Mouse (Mus musculus) hindbrain, embryonic 16.5 days (tissue): ENCODE results near the gene Ptgfrn. TPM values are rescaled to one million over a fixed set of nuclear protein-coding genes. Genes with fewer than 3 reads are reported as not detected.

ENCODE experiments used
- ATAC-seq: fragments of 200-750 bp; cut with Nextera tagmentation; 2 replicates; pipeline ENCODE4 v1.8.0; 2017; ENCODE audit warnings: moderate TSS enrichment, moderate library complexity
- H3K27ac ChIP-seq: fragments of 300-500 bp; sonication (generic); 2 replicates; pipeline ENCODE4 v1.5.1; 2014; ENCODE audit warnings: low read depth, mild to moderate bottlenecking, control low read depth, low read length, moderate library complexity
- H3K27me3 ChIP-seq: fragments of 300-500 bp; sonication (generic); replicated peaks from 2 replicates; pipeline ENCODE4 v1.6.1; 2014; ENCODE audit warnings: low read length; ENCODE audit not compliant: control insufficient read depth, insufficient read depth
- H3K36me3 ChIP-seq: fragments of 300-500 bp; sonication (generic); 2 replicates; pipeline ENCODE4 v1.6.1; 2014; ENCODE audit warnings: mild to moderate bottlenecking, low read length, moderate library complexity, mixed read lengths; ENCODE audit not compliant: control insufficient read depth, insufficient read depth
- H3K4me1 ChIP-seq: fragments of 300-500 bp; sonication (generic); 2 replicates; pipeline ENCODE4 v1.6.1; 2014; ENCODE audit warnings: low read depth, low read length; ENCODE audit not compliant: control insufficient read depth, insufficient read depth
- H3K4me2 ChIP-seq: fragments of 300-500 bp; sonication (generic); 2 replicates; pipeline ENCODE4 v1.6.1; 2014; ENCODE audit warnings: mild to moderate bottlenecking, low read length, control low read depth, moderate library complexity
- H3K4me3 ChIP-seq: fragments of 300-500 bp; sonication (generic); 2 replicates; pipeline ENCODE4 v1.5.1; 2014; ENCODE audit warnings: mild to moderate bottlenecking, low read length, control low read depth, moderate library complexity
- H3K9ac ChIP-seq: fragments of 300-500 bp; sonication (generic); 2 replicates; pipeline ENCODE4 v1.6.1; 2014; ENCODE audit warnings: low read depth, mild to moderate bottlenecking, control low read depth, low read length, moderate library complexity
- H3K9me3 ChIP-seq: fragments of 300-500 bp; sonication (generic); 2 replicates; pipeline ENCODE4 v1.6.1; 2014; ENCODE audit warnings: mild to moderate bottlenecking, low read length, moderate library complexity; ENCODE audit not compliant: control insufficient read depth
- WGBS: fragments of 180-500 bp; shearing (Covaris S2); extraction: QIAGEN DNeasy Blood & Tissue Kit; methylation state at CpG from one replicate; pipeline ENCODE4 v1.1.7; 2014; 5-methylcytosine and 5-hydroxymethylcytosine counted together
- polyA plus RNA-seq: library from polyadenylated mRNA; unstranded; fragments of >200 nt; fragmentation: Nextera tagmentation; extraction: Ambion mirVana; gene quantifications from 2 replicates; pipeline ENCODE4 v1.2.1, GENCODE M21; 2015

Gene Ptgfrn
- polyA plus RNA-seq, 1 experiment from 2014 or later: 3.1 TPM

- peaks cover 2% of the 10 kb centered on the region for H3K36me3 ChIP-seq
- no peak overlapping the region for H3K4me2 ChIP-seq
- H3K27me3 ChIP-seq: no peaks in the 10 kb centered on the region
- ATAC-seq: no peak
- whole genome bisulfite sequencing: 64% methylated on average over 6 of the region's 6 CpGs
- no peaks in the 10 kb centered on the region; the same call in 1 of the 2 replicates for H3K4me1 ChIP-seq
- no peak overlapping the region for H3K9ac ChIP-seq
- H3K4me3 ChIP-seq: no peak overlapping the region
- no peak overlapping the region for H3K27ac ChIP-seq
- H3K9me3 ChIP-seq: no peaks in the 10 kb centered on the region
These were observed 32.4 kb downstream of the Ptgfrn start for GRCm38 (mm10) chr3:101077710-101078100.

- H3K36me3 ChIP-seq: peaks cover 2% of the 10 kb centered on the region
- no peaks in the 10 kb centered on the region for H3K9me3 ChIP-seq
- H3K27me3 ChIP-seq: no peaks in the 10 kb centered on the region
- H3K27ac ChIP-seq: no peak overlapping the region
- H3K4me1 ChIP-seq: no peaks in the 10 kb centered on the region; the same call in 1 of the 2 replicates
- H3K4me3 ChIP-seq: no peak overlapping the region
- WGBS: 88% methylated on average over 25 of the region's 25 CpGs
- H3K4me2 ChIP-seq: no peak overlapping the region
- H3K9ac ChIP-seq: no peak overlapping the region
- no peak for ATAC-seq
These were observed 32.9 kb downstream of the Ptgfrn start for GRCm38 (mm10) chr3:101076966-101077709.

DNA sequence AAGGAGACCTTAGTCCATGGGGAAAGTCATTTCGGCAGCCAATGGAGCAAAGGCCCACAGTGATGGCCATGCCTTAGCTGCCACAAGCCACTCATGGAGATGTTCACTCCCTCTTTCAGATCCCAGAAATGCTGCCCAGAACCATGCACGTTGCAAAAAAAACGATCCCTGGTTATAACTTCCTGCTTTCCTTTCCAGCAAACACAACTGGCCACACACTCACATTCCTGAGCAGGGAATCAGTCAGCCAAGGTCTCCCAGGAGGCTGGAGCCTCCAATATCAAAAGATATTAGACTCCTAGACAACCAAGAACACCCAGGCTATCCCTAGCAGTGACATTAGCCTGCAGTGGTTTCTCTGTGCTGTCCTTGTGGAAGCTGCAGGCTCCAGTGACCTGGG, 34.2 kb downstream of the Ptgfrn start:
- Histone ChIP-seq H3K9me3 (no peaks in the 10 kb centered on the region), H3K4me2 (no peak overlapping the region), H3K27ac (no peak overlapping the region), H3K4me3 (no peak overlapping the region), H3K9ac (no peak overlapping the region), H3K27me3 (no peaks in the 10 kb centered on the region), H3K36me3 (peaks cover 2% of the 10 kb centered on the region), H3K4me1 (no peaks in the 10 kb centered on the region; the same call in 1 of the 2 replicates)
- WGBS: 79% methylated on average over 3 of the region's 3 CpGs
- ATAC-seq: no peak

DNA sequence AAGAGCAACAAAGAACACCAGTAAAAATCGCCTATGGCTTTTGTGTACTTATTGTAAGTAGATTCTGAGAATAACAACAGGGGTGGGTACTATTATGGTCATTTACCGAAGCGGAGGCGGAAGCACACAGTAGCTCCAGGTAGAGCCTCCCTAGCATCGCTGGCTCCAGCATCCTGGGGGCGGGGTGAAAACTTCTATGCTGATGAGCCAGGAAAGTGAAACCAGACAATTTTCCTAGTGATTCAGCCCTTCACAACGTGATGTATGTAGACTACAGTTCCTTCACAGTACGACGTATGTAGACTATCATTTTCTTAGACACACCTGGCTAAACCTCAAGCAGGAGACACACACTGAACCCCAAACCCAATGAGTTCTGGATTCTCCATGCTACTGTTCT, 36.7 kb downstream of the Ptgfrn start:
- Histone ChIP-seq H3K36me3 (peaks cover 2% of the 10 kb centered on the region), H3K4me3 (no peak overlapping the region), H3K4me1 (no peaks in the 10 kb centered on the region; the same call in none of the 2 replicates), H3K27ac (no peak overlapping the region), H3K9ac (no peak overlapping the region), H3K27me3 (no peaks in the 10 kb centered on the region), H3K9me3 (no peaks in the 10 kb centered on the region), H3K4me2 (no peak overlapping the region)
- ATAC-seq: no peak
- WGBS: 85% methylated on average over 9 of the region's 9 CpGs

DNA sequence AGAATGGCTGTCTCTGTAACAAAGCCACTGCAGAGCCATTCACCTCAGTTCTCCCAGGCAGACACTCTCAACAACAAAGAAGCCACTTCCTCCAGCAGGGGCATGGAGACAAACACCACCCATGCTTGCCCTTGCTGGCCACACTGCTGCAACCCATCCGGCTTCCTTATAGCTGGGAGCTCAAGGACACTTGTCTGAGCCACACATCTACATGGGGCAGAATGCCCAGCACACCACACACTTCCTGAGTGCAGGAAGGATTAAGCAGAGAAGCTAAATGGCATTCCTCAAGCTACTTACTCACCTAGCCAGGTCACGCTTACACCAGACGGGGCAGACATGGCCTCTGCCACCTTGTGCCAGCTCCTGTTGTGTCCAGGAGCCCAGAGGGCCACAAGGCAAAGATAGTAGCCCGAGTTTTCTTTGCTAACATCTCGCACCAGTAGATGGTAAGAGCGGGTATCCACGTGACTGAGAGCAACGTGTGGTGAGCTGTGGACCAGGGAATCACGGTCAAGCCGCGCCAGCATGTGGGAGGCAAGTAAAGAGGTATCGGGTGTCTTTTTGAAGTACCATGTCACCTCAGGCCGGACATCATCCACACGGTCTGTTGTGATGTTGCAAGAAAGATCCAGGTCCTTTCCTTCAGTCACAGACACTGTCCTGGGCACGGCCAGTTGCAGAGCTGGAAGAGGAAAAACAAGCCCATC, 37.4 kb downstream of the Ptgfrn start:
- H3K27ac ChIP-seq: no peak overlapping the region
- no peak overlapping the region for H3K9ac ChIP-seq
- H3K4me3 ChIP-seq: no peak overlapping the region
- ATAC-seq: no peak
- H3K27me3 ChIP-seq: no peaks in the 10 kb centered on the region
- H3K4me2 ChIP-seq: no peak overlapping the region
- no peaks in the 10 kb centered on the region for H3K9me3 ChIP-seq
- peaks cover 2% of the 10 kb centered on the region for H3K36me3 ChIP-seq
- H3K4me1 ChIP-seq: no peaks in the 10 kb centered on the region; the same call in none of the 2 replicates
- WGBS: 87% methylated on average over 15 of the region's 15 CpGs

GRCm38 (mm10) chr3:101071576-101071975, 38.5 kb downstream of the Ptgfrn start:
- no peak overlapping the region for H3K9ac ChIP-seq
- no peak overlapping the region for H3K4me2 ChIP-seq
- H3K27me3 ChIP-seq: no peaks in the 10 kb centered on the region
- no peaks in the 10 kb centered on the region; the same call in 1 of the 2 replicates for H3K36me3 ChIP-seq
- no peak overlapping the region for H3K4me3 ChIP-seq
- no peak for ATAC-seq
- H3K27ac ChIP-seq: no peak overlapping the region
- no peaks in the 10 kb centered on the region; the same call in none of the 2 replicates for H3K4me1 ChIP-seq
- no peaks in the 10 kb centered on the region for H3K9me3 ChIP-seq

GRCm38 (mm10) chr3:101070796-101071235, 39.3 kb downstream of the Ptgfrn start:
- Histone ChIP-seq H3K36me3 (no peaks in the 10 kb centered on the region), H3K4me1 (peaks cover 3% of the 10 kb centered on the region), H3K9ac (no peak overlapping the region), H3K27ac (0 out of 2 replicates have a peak overlapping the region, but pooled peaks have one; percentile 11), H3K27me3 (no peaks in the 10 kb centered on the region), H3K4me2 (no peak overlapping the region), H3K9me3 (no peaks in the 10 kb centered on the region), H3K4me3 (no peak overlapping the region)
- ATAC-seq: no peak
- WGBS: 58% methylated on average over 6 of the region's 6 CpGs

DNA sequence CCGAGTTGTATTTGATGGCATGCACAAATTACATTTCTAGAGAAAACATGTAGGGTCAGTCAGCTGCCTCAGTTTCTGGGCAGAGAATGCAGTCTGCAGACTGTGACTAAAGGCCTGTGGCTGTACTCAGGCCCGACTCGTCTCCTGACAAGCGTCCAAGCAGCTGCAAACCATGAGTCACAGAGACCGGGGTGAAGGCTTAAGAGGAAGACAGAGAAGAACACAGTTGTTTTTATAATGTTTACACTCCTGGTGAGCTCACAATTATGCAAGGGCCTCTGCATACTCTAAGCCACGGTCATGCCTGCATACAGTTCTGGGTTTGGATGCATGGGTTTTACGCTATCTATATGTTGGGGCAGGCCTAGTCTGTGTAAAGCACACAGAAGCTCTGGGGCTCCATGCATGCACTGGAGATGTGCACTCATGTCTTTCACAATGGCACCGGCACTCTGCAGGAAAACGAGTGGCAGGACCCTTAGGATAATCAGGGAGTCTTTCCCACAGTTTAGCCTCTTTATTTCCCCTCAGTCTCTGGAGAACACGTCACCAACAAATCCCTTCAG, 39.8 kb downstream of the Ptgfrn start:
- WGBS: 47% methylated on average over 10 of the region's 10 CpGs
- no peak for ATAC-seq
- Histone ChIP-seq H3K4me1 (peaks cover 3% of the 10 kb centered on the region), H3K27me3 (no peaks in the 10 kb centered on the region), H3K27ac (0 out of 2 replicates have a peak overlapping the region, but pooled peaks have one; percentile 11), H3K36me3 (no peaks in the 10 kb centered on the region), H3K9ac (no peak overlapping the region), H3K4me2 (no peak overlapping the region), H3K4me3 (no peak overlapping the region), H3K9me3 (no peaks in the 10 kb centered on the region)

DNA sequence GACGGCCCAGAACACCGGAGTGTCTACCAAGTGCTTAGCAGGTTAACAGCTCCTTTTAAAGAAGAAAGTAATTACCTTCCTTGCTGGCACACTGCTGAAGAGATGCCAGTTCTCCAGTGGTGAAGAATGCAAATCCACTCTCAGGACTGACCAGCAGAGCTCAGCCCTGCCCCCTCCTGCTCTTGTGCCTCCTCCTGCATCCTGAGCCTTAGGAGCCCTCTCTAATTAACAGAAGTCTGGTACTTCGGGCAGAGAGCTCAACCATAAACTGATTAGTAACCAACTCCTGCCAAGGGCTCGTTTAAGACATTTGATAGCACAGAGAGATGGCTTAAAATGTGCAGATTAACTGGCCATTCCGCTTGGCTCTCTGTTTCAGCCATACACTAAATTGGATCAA, 41.4 kb downstream of the Ptgfrn start:
- 0 out of 2 replicates have a peak, but pooled peaks have one; percentile 51 for ATAC-seq
- H3K36me3 ChIP-seq: no peaks in the 10 kb centered on the region
- no peak overlapping the region for H3K4me2 ChIP-seq
- H3K27ac ChIP-seq: no peak overlapping the region
- H3K4me1 ChIP-seq: peaks cover 3% of the 10 kb centered on the region
- no peaks in the 10 kb centered on the region for H3K9me3 ChIP-seq
- H3K4me3 ChIP-seq: no peak overlapping the region
- H3K27me3 ChIP-seq: no peaks in the 10 kb centered on the region
- 53% methylated on average over 5 of the region's 5 CpGs for WGBS
- H3K9ac ChIP-seq: no peak overlapping the region
